Mouse (Mus musculus) liver, embryonic 13.5 days (tissue): ENCODE results near the gene Slc26a10. TPM values are rescaled to one million over a fixed set of nuclear protein-coding genes. Genes with fewer than 3 reads are reported as not detected.
"Not testable (repeated sequence)": the region's sequence is repeated elsewhere in the genome, so short reads cannot be mapped to it uniquely, and the experiment has no call there.

Experiments used
- ATAC-seq: fragments of 200-750 bp; cut with Nextera tagmentation; 2 replicates; pipeline ENCODE4 v1.8.0; 2017; ENCODE audit warnings: low read depth, mild to moderate bottlenecking, moderate number of reproducible peaks, moderate library complexity
- DNase-seq: peaks from one replicate; pipeline ENCODE4 v3.0.0; 2022
- H3K27ac ChIP-seq: fragments of 300-500 bp; sonication (generic); 2 replicates; pipeline ENCODE4 v1.5.1; 2015; ENCODE audit warnings: moderate library complexity, mild to moderate bottlenecking, inconsistent platforms
- H3K27me3 ChIP-seq: fragments of 300-500 bp; sonication (generic); 2 replicates; pipeline ENCODE4 v1.6.1; 2015; ENCODE audit warnings: mild to moderate bottlenecking, inconsistent platforms
- H3K36me3 ChIP-seq: fragments of 300-500 bp; sonication (generic); 2 replicates; pipeline ENCODE4 v1.6.1; 2015; ENCODE audit warnings: mild to moderate bottlenecking, inconsistent platforms
- H3K4me1 ChIP-seq: fragments of 300-500 bp; sonication (generic); replicated peaks from 2 replicates; pipeline ENCODE4 v1.6.1; 2015; ENCODE audit warnings: inconsistent platforms
- H3K4me2 ChIP-seq: fragments of 300-500 bp; sonication (generic); 2 replicates; pipeline ENCODE4 v1.6.1; 2015; ENCODE audit warnings: inconsistent platforms, mild to moderate bottlenecking, moderate library complexity
- H3K4me3 ChIP-seq: fragments of 300-500 bp; sonication (generic); replicated peaks from 2 replicates; pipeline ENCODE4 v1.5.1; 2015; ENCODE audit warnings: mild to moderate bottlenecking, inconsistent platforms
- H3K9ac ChIP-seq: fragments of 300-500 bp; sonication (generic); 2 replicates; pipeline ENCODE4 v1.6.1; 2015; ENCODE audit warnings: mild to moderate bottlenecking, inconsistent platforms
- H3K9me3 ChIP-seq: fragments of 300-500 bp; sonication (generic); replicated peaks from 2 replicates; pipeline ENCODE4 v1.6.1; 2016; ENCODE audit warnings: inconsistent platforms
- WGBS: fragments of 180-500 bp; shearing (Covaris S2); methylation state at CpG from one replicate; pipeline ENCODE4 v1.1.7; 2015; ENCODE audit not compliant: insufficient replicate concordance; 5-methylcytosine and 5-hydroxymethylcytosine counted together
- polyA plus RNA-seq: library from polyadenylated mRNA; unstranded; fragments of >200 nt; fragmentation: Nextera tagmentation; extraction: Ambion mirVana; gene quantifications from 2 replicates; pipeline ENCODE4 v1.2.1, GENCODE M21; 2015

Slc26a10 gene
- polyA plus RNA-seq, 1 experiment from 2014 or later = 2.1 TPM

GRCm38 (mm10) chr10:127158471-127158870, 22.0 kb downstream of the Slc26a10 start:
- Histone ChIP-seq H3K4me2 (no peak overlapping the region), H3K4me3 (no peak overlapping the region), H3K4me1 (peaks cover 9% of the 10 kb centered on the region), H3K27me3 (peaks cover 9% of the 10 kb centered on the region; the same call in 1 of the 2 replicates), H3K9me3 (no peaks in the 10 kb centered on the region), H3K36me3 (no peaks in the 10 kb centered on the region), H3K27ac (no peak overlapping the region), H3K9ac (no peak overlapping the region)
- WGBS = 42% methylated on average over 3 of the region's 3 CpGs
- DNase-seq (no peak), ATAC-seq (no peak)

GRCm38 (mm10) chr10:127156511-127156910, 23.9 kb downstream of the Slc26a10 start:
- Histone ChIP-seq H3K9ac (no peak overlapping the region), H3K27me3 (no peaks in the 10 kb centered on the region), H3K4me1 (peaks cover 11% of the 10 kb centered on the region), H3K4me3 (no peak overlapping the region), H3K27ac (no peak overlapping the region), H3K36me3 (no peaks in the 10 kb centered on the region), H3K4me2 (no peak overlapping the region), H3K9me3 (no peaks in the 10 kb centered on the region)
- WGBS = 66% methylated on average over 1 of the region's 1 CpGs
- no peak for DNase-seq
- no peak for ATAC-seq

GRCm38 (mm10) chr10:127156089-127156488, 24.4 kb downstream of the Slc26a10 start:
- no peak overlapping the region for H3K4me2 ChIP-seq
- no peak overlapping the region for H3K4me3 ChIP-seq
- no peak overlapping the region for H3K27ac ChIP-seq
- no peaks in the 10 kb centered on the region for H3K27me3 ChIP-seq
- no peaks in the 10 kb centered on the region for H3K9me3 ChIP-seq
- ATAC-seq = no peak
- no peak overlapping the region for H3K9ac ChIP-seq
- peaks cover 15% of the 10 kb centered on the region for H3K4me1 ChIP-seq
- H3K36me3 ChIP-seq = no peaks in the 10 kb centered on the region
- DNase-seq = no peak
- WGBS = 60% methylated on average over 1 of the region's 1 CpGs

GRCm38 (mm10) chr10:127154652-127155051, 25.8 kb downstream of the Slc26a10 start:
- 70% methylated on average over 5 of the region's 5 CpGs for WGBS
- Histone ChIP-seq H3K4me1 (peaks cover 22% of the 10 kb centered on the region), H3K9ac (no peak overlapping the region), H3K36me3 (no peaks in the 10 kb centered on the region), H3K27ac (no peak overlapping the region), H3K4me2 (no peak overlapping the region), H3K4me3 (no peak overlapping the region), H3K27me3 (no peaks in the 10 kb centered on the region), H3K9me3 (no peaks in the 10 kb centered on the region)
- DNase-seq (no peak), ATAC-seq (no peak)

GRCm38 (mm10) chr10:127154241-127154640, 26.2 kb downstream of the Slc26a10 start:
- no peaks in the 10 kb centered on the region for H3K27me3 ChIP-seq
- H3K9me3 ChIP-seq = no peaks in the 10 kb centered on the region
- H3K4me3 ChIP-seq = no peak overlapping the region
- H3K36me3 ChIP-seq = no peaks in the 10 kb centered on the region
- DNase-seq (no peak), ATAC-seq (no peak)
- no peak overlapping the region for H3K9ac ChIP-seq
- H3K27ac ChIP-seq = no peak overlapping the region
- no peak overlapping the region for H3K4me2 ChIP-seq
- peaks cover 22% of the 10 kb centered on the region for H3K4me1 ChIP-seq
- whole genome bisulfite sequencing = 70% methylated on average over 2 of the region's 2 CpGs

- H3K4me3 ChIP-seq = no peak overlapping the region
- no peak overlapping the region for H3K9ac ChIP-seq
- DNase-seq (no peak), ATAC-seq (no peak)
- H3K36me3 ChIP-seq = no peaks in the 10 kb centered on the region
- 84% methylated on average over 7 of the region's 7 CpGs for WGBS
- no peak overlapping the region for H3K4me2 ChIP-seq
- H3K9me3 ChIP-seq = no peaks in the 10 kb centered on the region
- H3K27ac ChIP-seq = no peak overlapping the region
- H3K4me1 ChIP-seq = peaks cover 15% of the 10 kb centered on the region
- H3K27me3 ChIP-seq = no peaks in the 10 kb centered on the region
Measured at GRCm38 (mm10) chr10:127153323-127153722, 27.1 kb downstream of the Slc26a10 start.

GRCm38 (mm10) chr10:127152556-127152955, 27.9 kb downstream of the Slc26a10 start:
- H3K36me3 ChIP-seq, H3K9me3 ChIP-seq, H3K27me3 ChIP-seq, H3K27ac ChIP-seq, H3K9ac ChIP-seq, ATAC-seq, H3K4me2 ChIP-seq, H3K4me3 ChIP-seq, DNase-seq: not testable (repeated sequence)
- peaks cover 13% of the 10 kb centered on the region for H3K4me1 ChIP-seq
- 70% methylated on average over 10 of the region's 10 CpGs for WGBS

GRCm38 (mm10) chr10:127151233-127151632, 29.2 kb downstream of the Slc26a10 start:
- not testable (repeated sequence) for ATAC-seq, H3K9me3 ChIP-seq, H3K4me2 ChIP-seq, H3K27ac ChIP-seq, DNase-seq, H3K27me3 ChIP-seq, H3K36me3 ChIP-seq, H3K9ac ChIP-seq, H3K4me3 ChIP-seq
- peaks cover 15% of the 10 kb centered on the region for H3K4me1 ChIP-seq
- 66% methylated on average over 3 of the region's 3 CpGs for WGBS

- DNase-seq (no peak), ATAC-seq (no peak)
- no peak overlapping the region for H3K9ac ChIP-seq
- no peak overlapping the region for H3K4me3 ChIP-seq
- no peaks in the 10 kb centered on the region for H3K9me3 ChIP-seq
- H3K4me2 ChIP-seq = no peak overlapping the region
- WGBS = 65% methylated on average over 4 of the region's 4 CpGs
- H3K27me3 ChIP-seq = no peaks in the 10 kb centered on the region
- H3K4me1 ChIP-seq = peaks cover 15% of the 10 kb centered on the region
- H3K27ac ChIP-seq = no peak overlapping the region
- H3K36me3 ChIP-seq = no peaks in the 10 kb centered on the region
Measured at GRCm38 (mm10) chr10:127150471-127150872, 30.0 kb downstream of the Slc26a10 start.

- no peaks in the 10 kb centered on the region for H3K36me3 ChIP-seq
- WGBS = 67% methylated on average over 6 of the region's 6 CpGs
- no peak overlapping the region for H3K27ac ChIP-seq
- H3K4me1 ChIP-seq = peaks cover 15% of the 10 kb centered on the region
- no peak overlapping the region for H3K4me2 ChIP-seq
- no peak for ATAC-seq
- no peak for DNase-seq
- H3K9me3 ChIP-seq = no peaks in the 10 kb centered on the region
- H3K9ac ChIP-seq = no peak overlapping the region
- H3K4me3 ChIP-seq = no peak overlapping the region
- no peaks in the 10 kb centered on the region for H3K27me3 ChIP-seq
Measured at GRCm38 (mm10) chr10:127147135-127147534, 33.3 kb downstream of the Slc26a10 start.

GRCm38 (mm10) chr10:127145303-127145702, 35.1 kb downstream of the Slc26a10 start:
- H3K4me2 ChIP-seq = no peak overlapping the region
- no peak overlapping the region for H3K4me3 ChIP-seq
- no peak overlapping the region for H3K27ac ChIP-seq
- peaks cover 11% of the 10 kb centered on the region for H3K4me1 ChIP-seq
- H3K9ac ChIP-seq = no peak overlapping the region
- H3K36me3 ChIP-seq = no peaks in the 10 kb centered on the region
- WGBS = 70% methylated on average over 4 of the region's 5 CpGs
- no peaks in the 10 kb centered on the region for H3K9me3 ChIP-seq
- DNase-seq (no peak), ATAC-seq (no peak)
- H3K27me3 ChIP-seq = no peaks in the 10 kb centered on the region

- 65% methylated on average over 7 of the region's 7 CpGs for WGBS
- H3K4me2 ChIP-seq = no peak overlapping the region
- no peak overlapping the region for H3K4me3 ChIP-seq
- H3K27ac ChIP-seq = no peak overlapping the region
- H3K36me3 ChIP-seq = no peaks in the 10 kb centered on the region
- H3K4me1 ChIP-seq = peaks cover 11% of the 10 kb centered on the region
- no peak for ATAC-seq
- no peak for DNase-seq
- no peak overlapping the region for H3K9ac ChIP-seq
- H3K27me3 ChIP-seq = no peaks in the 10 kb centered on the region
- H3K9me3 ChIP-seq = no peaks in the 10 kb centered on the region
Measured at GRCm38 (mm10) chr10:127144536-127144935, 35.9 kb downstream of the Slc26a10 start.
